In genomic region chr2:167429596-167429995, GRCm38 (mm10) we compare ENCODE assay signal across 14 mouse cellular contexts.
"Had no signal": no experiment of that assay in that cellular context is flagged by ENCODE, and none has a peak within 500 bp of the region (broad histone marks: within the 10 kb centered on the region; RNA-seq: fewer than 3 reads in every experiment).

No protein-coding gene starts in this region.

- ATAC-seq: midbrain, embryonic 16.5 days had no signal

- DNase-seq: kidney, adult 11 months; kidney, postnatal 14 days; layer of hippocampus, postnatal 36 days; lung, postnatal 14 days; retina, postnatal 1 day; right cerebral cortex, postnatal 14 days; thymus, adult 2 months; thymus, postnatal 25 days had no signal

- H3K4me1 ChIP-seq: limb, embryonic 12.5 days; lung, embryonic 15.5 days; midbrain, embryonic 12.5 days; neural tube, embryonic 13.5 days; stomach, embryonic 15.5 days had no signal

- H3K9me3 ChIP-seq: limb, embryonic 12.5 days; lung, embryonic 15.5 days; midbrain, embryonic 12.5 days; neural tube, embryonic 13.5 days; stomach, embryonic 15.5 days had no signal

- H3K4me3 ChIP-seq: limb, embryonic 12.5 days; lung, embryonic 15.5 days; midbrain, embryonic 12.5 days; neural tube, embryonic 13.5 days; stomach, embryonic 15.5 days had no signal

- H3K4me2 ChIP-seq: limb, embryonic 12.5 days; lung, embryonic 15.5 days; midbrain, embryonic 12.5 days; neural tube, embryonic 13.5 days; stomach, embryonic 15.5 days had no signal

- H3K9ac ChIP-seq: limb, embryonic 12.5 days; lung, embryonic 15.5 days; midbrain, embryonic 12.5 days; neural tube, embryonic 13.5 days; stomach, embryonic 15.5 days had no signal

- H3K27ac ChIP-seq: limb, embryonic 12.5 days; lung, embryonic 15.5 days; midbrain, embryonic 12.5 days; neural tube, embryonic 13.5 days; stomach, embryonic 15.5 days had no signal

- H3K27me3 ChIP-seq: limb, embryonic 12.5 days; lung, embryonic 15.5 days; midbrain, embryonic 12.5 days; neural tube, embryonic 13.5 days; stomach, embryonic 15.5 days had no signal
